Mouse (Mus musculus): ENCODE measurements at regions not wholly inside any gene's neighbourhood (a gene's known extent, or its start where the extent isn't known, plus 50 kb on each side); places are given as distances from the start of the nearest gene placed in this dataset.

GRCm38 (mm10) chr8:11092348-11092747, 84.1 kb upstream of the Irs2 start:
- no peak for TF ChIP-seq TCF12 (IDR thresholded peaks at IDR 0.05; ENCODE audit: insufficient read depth, poor library complexity, severe bottlenecking)
- TF ChIP-seq MAX (IDR thresholded peaks at IDR 0.05; ENCODE audit: low read depth) = no peak
- TF ChIP-seq POLR2A (IDR thresholded peaks at IDR 0.05; ENCODE audit: insufficient read length, low read depth) = no peak
- no peak for TF ChIP-seq MYOD1 (IDR thresholded peaks at IDR 0.05; ENCODE audit: control insufficient read depth in 1 of 3, insufficient read length in 2 of 3, low read depth in 2 of 3)
